Mouse (Mus musculus) liver, adult 2 months (tissue): Measurements from ENCODE around the gene C1ql4. TPM values are rescaled to one million over a fixed set of nuclear protein-coding genes. Genes with fewer than 3 reads are reported as not detected.
A peak's percentile ranks its signal among the peaks of the same experiment; 100 is the strongest.

Source experiments
- DNase-seq: peaks from one replicate; pipeline ENCODE4 v3.0.0-alpha.2; 2011; ENCODE audit warnings: low read depth, low spot score; ENCODE audit errors: extremely low read depth
- H3K27ac ChIP-seq: fragments of 200-500 bp; replicated peaks from 2 replicates; pipeline ENCODE4 v1.5.1; 2012; ENCODE audit warnings: low read depth, mild to moderate bottlenecking, control low read depth, inconsistent platforms, low read length; ENCODE audit not compliant: insufficient read depth
- H3K27me3 ChIP-seq: fragments of 200-500 bp; 2 replicates; pipeline ENCODE4 v1.6.1; 2012; ENCODE audit warnings: mild to moderate bottlenecking, moderate library complexity, low read length, inconsistent platforms; ENCODE audit not compliant: control insufficient read depth, insufficient read depth
- H3K36me3 ChIP-seq: fragments of 200-500 bp; 2 replicates; pipeline ENCODE4 v1.6.1; 2012; ENCODE audit warnings: low read length, inconsistent platforms; ENCODE audit not compliant: control insufficient read depth, insufficient read depth
- H3K4me1 ChIP-seq: fragments of 200-500 bp; 2 replicates; pipeline ENCODE4 v1.6.1; 2011; ENCODE audit warnings: low read length; ENCODE audit not compliant: control insufficient read depth, insufficient read depth
- H3K4me3 ChIP-seq: fragments of 200-500 bp; 2 replicates; pipeline ENCODE4 v1.5.1; 2011; ENCODE audit warnings: low read depth, mild to moderate bottlenecking, control low read depth, low read length, moderate library complexity; ENCODE audit not compliant: insufficient read depth
- H3K79me2 ChIP-seq: fragments of 200-500 bp; 2 replicates; pipeline ENCODE4 v1.6.1; 2012; ENCODE audit warnings: inconsistent platforms, mild to moderate bottlenecking, low read length, moderate library complexity; ENCODE audit not compliant: control insufficient read depth, insufficient read depth
- H3K9ac ChIP-seq: fragments of 200-500 bp; 2 replicates; pipeline ENCODE4 v1.6.1; 2012; ENCODE audit warnings: low read depth, mild to moderate bottlenecking, control low read depth, inconsistent platforms, low read length
- CTCF ChIP-seq: fragments of 200-500 bp; IDR thresholded peaks from 2 replicates; pipeline ENCODE4 v1.5.1; 2011; ENCODE audit warnings: low read depth, low read length, control low read depth
- POLR2A ChIP-seq: fragments of 200-500 bp; IDR thresholded peaks from 2 replicates; pipeline ENCODE4 v1.6.1; 2011; ENCODE audit warnings: low read length, control low read depth; ENCODE audit not compliant: insufficient read depth; ENCODE audit errors: extremely low read depth
- WGBS: fragments of 180-500 bp; shearing (Covaris S2); methylation state at CpG from one replicate; pipeline ENCODE4 v1.1.7; 2018; 5-methylcytosine and 5-hydroxymethylcytosine counted together
- polyA plus RNA-seq: library from polyadenylated mRNA; depleted of rRNA; stranded (reverse); fragments of >200 nt; gene quantifications from 2 replicates; pipeline ENCODE4 v1.2.3, GENCODE M21; 2012; rRNA removed
- total RNA-seq: library from RNA; depleted of rRNA; stranded (reverse); fragments of >200 nt; gene quantifications from 2 replicates; pipeline ENCODE4 v1.2.3, GENCODE M21; 2014; rRNA removed

Gene C1ql4
- total RNA-seq = not detected in 2 replicates
- 0.10 and 0.11 TPM in 2 replicates for polyA plus RNA-seq

DNA sequence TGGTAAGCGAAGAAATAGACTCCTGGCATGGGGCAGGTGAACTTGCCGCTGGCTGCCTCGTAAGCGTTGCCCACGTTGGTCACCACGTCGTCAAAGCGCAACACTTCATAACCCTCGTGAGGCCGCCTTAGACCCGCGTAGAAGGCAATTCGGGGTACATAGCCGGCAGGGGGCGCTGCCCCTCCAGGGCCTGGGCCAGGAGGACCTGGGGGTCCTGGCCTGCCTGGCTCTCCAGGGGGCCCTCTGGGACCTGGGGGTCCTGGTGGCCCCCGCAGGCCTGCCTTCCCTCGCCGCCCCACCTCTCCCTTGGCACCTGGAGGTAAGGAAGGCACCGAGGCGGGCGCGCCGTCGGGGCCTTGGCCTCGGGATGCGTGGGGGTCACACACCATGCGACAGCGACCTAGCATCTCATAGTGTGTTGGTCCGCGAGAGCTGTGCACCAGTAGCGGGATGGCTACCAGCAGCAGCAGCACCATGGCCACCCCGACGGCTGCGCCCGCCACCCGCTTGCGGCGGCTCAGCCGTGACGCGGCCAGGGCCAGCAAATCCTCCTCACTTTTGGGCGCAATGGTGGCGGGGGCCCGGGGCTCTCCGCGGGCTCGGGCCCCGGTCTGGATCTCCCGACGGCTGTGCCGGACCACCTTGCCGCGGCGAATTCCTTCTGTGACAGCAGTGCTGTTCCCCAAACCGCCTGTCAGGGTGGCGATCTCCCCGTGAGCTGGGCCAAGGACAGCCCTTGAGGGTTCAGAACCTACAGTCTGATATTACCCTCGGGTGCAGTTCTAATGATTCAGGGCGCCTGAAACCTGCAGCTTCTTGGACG, at the start of gene C1ql4:
C1ql4 (minus strand) TSS at position 565 of the 823 bp plus-strand sequence.
- H3K4me1 ChIP-seq = peaks cover 11% of the 10 kb centered on the region
- no peak within 1 kb of the TSS for H3K27ac ChIP-seq
- H3K27me3 ChIP-seq = peaks cover 4% of the 10 kb centered on the region; the same call in 1 of the 2 replicates
- no peaks in the 10 kb centered on the region for H3K79me2 ChIP-seq
- WGBS = 19% methylated on average over 60 of the region's 60 CpGs
- TF ChIP-seq CTCF = peak; percentile 73
- TF ChIP-seq POLR2A = no peak
- peak within 1 kb of the TSS; percentile 41; the same call in 1 of the 2 replicates for H3K9ac ChIP-seq
- DNase-seq = no peak
- peak within 1 kb of the TSS; percentile 38; the same call in 1 of the 2 replicates for H3K4me3 ChIP-seq
- no peaks in the 10 kb centered on the region for H3K36me3 ChIP-seq

DNA sequence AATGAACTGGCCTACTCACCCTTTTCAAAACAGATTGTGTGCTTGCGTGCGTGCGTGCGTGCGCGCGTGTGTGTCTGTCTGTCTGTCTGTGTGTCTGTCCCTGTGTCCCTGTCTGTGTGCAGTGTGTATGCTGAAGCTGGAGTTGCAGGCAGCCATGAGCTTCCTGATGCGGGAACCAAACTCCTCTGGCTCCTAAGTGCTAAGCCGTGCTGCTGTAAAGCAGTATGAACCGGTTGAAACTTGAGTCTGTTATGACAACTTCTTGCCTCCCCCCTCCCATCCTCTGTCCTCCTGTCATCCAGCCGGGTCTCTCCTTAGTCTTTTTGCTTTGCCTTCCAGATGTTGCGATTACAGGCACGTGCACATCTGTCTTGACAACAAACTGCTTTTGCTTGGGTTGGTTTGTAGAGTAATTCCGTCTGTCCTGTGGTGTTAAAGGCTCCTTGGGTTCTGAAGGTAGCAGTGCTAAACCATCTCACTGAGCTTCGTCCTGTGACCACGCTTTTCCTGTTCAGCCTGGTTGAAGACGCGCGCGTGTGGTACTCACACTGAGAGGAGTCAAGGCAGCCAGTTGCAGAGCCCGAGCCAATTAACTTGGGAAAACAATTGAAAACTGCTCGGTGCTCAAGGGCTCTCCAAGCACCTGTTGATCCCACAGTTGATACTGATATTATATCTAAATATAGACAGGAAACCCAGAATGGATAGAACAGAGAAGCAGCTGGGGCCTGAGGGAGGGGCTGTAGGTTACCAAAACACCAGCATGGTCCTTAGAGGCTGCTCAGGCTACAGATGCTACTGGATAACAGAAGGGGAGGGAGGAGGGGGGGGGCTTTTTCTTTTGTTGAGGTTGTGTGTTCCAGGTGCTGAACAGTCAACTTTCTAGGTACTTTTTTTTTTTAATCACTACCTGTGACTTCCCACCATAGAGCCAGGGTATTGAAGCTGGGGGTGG, 42.6 kb upstream of the C1ql4 start:
- Histone ChIP-seq H3K36me3 (no peaks in the 10 kb centered on the region), H3K4me3 (no peak overlapping the region), H3K4me1 (peaks cover 3% of the 10 kb centered on the region; the same call in 1 of the 2 replicates), H3K79me2 (0 out of 2 replicates have a peak, but pooled peaks cover 2% of the 10 kb centered on the region), H3K9ac (no peak overlapping the region), H3K27ac (no peak overlapping the region), H3K27me3 (no peaks in the 10 kb centered on the region)
- no peak for TF ChIP-seq CTCF
- TF ChIP-seq POLR2A = no peak
- 82% methylated on average over 22 of the region's 22 CpGs for WGBS
- DNase-seq = no peak

DNA sequence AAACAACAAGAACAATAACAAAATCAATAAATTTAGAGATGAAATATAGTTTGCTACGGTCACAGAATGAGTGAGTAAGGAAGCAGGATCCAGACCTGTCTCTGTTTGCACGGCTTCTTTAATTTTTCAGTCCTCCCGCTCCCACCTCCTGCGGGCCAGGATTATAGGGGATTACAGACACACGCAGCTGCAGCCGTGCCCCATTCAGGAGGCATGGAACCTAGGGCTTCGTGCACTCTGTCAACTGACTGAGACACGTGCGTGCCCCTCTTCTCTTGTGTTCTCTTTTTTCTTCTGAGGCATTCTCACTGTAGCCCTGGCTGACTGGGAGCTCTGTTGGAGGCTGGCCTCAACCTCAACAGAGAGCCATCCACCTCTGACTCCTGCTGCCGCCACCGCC, 41.8 kb upstream of the C1ql4 start:
- no peak overlapping the region for H3K4me3 ChIP-seq
- H3K79me2 ChIP-seq = 0 out of 2 replicates have a peak, but pooled peaks cover 2% of the 10 kb centered on the region
- no peak overlapping the region for H3K27ac ChIP-seq
- 92% methylated on average over 11 of the region's 11 CpGs for WGBS
- H3K9ac ChIP-seq = no peak overlapping the region
- H3K27me3 ChIP-seq = no peaks in the 10 kb centered on the region
- TF ChIP-seq POLR2A (no peak), CTCF (no peak)
- H3K4me1 ChIP-seq = peaks cover 3% of the 10 kb centered on the region; the same call in 1 of the 2 replicates
- no peaks in the 10 kb centered on the region for H3K36me3 ChIP-seq
- no peak for DNase-seq

DNA sequence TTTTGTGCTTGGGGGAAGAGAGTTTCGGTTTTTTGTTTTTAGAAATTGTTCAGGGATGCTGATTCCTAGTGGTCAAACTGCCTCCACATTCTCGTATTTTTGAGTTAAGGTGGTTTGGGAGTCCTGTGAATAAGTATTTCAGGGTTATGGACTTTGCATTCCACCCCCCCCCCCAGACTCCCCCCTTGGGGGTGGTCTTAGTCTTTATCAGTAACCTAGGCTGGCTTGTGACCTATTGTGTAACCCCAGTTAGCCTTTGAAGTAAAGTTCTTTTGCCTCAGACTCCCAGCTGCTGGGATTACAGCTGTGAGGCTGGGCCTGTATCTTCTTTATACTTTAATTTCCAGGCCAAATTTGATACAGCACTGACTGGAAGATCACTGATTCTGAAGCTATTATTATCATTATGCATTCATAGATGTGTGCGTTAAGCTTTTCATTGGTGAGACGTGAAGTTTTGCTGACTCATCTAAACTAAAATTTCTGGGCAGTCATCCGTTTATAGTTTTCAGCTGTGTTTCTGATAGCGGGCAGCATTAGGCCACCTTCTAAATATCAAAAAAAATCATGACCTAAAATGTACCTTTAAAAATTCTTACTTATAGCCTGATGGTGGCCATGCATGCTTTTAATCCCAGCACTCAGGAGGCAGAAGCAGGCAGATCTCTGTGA, 40.4 kb upstream of the C1ql4 start:
- WGBS = 76% methylated on average over 6 of the region's 6 CpGs
- no peak for DNase-seq
- no peaks in the 10 kb centered on the region for H3K36me3 ChIP-seq
- no peaks in the 10 kb centered on the region for H3K27me3 ChIP-seq
- no peak overlapping the region for H3K4me3 ChIP-seq
- no peak overlapping the region for H3K9ac ChIP-seq
- H3K79me2 ChIP-seq = no peaks in the 10 kb centered on the region
- no peak for TF ChIP-seq POLR2A
- peaks cover 3% of the 10 kb centered on the region; the same call in 1 of the 2 replicates for H3K4me1 ChIP-seq
- no peak overlapping the region for H3K27ac ChIP-seq

DNA sequence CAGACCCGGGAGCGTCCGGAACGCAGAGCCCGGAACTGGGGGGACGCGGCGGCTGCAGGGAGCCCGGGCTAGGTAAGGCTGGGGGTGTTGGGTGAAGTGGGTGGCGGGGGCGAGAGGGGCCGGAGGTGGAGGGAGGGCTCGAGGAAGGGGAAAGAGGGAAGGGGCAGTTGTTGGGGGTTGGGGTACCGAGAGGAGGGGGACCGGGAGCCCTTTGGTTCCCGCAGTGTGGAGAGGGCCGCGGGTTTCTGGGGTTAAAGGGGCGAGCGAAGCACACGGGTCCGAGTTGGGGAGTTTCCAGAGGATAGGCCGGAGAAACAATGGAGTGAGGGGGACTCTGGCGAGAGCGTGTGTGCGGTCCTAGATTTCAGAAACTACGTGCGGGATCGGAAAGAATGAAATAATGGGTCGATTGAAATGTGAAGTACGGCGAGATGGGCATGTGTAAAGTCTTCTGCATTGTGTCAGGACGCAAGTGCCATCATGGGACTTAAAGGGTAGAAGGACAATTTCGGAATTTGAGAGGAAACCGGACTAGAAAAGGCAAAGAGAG, 39.3 kb upstream of the C1ql4 start:
- no peak for DNase-seq
- Histone ChIP-seq H3K27ac (no peak overlapping the region), H3K9ac (peak overlapping the region; percentile 83), H3K4me1 (peaks cover 3% of the 10 kb centered on the region; the same call in 1 of the 2 replicates), H3K79me2 (no peaks in the 10 kb centered on the region), H3K27me3 (no peaks in the 10 kb centered on the region), H3K36me3 (no peaks in the 10 kb centered on the region), H3K4me3 (peak overlapping the region; percentile 62)
- 1% methylated on average over 33 of the region's 35 CpGs for WGBS
- TF ChIP-seq CTCF = no peak
- TF ChIP-seq POLR2A = no peak
